Mouse (Mus musculus): ENCODE measurements around the gene Vmn1r193.
"Not testable (repeated sequence)": the region's sequence is repeated elsewhere in the genome, so short reads cannot be mapped to it uniquely, and the experiment has no call there.

Gene Vmn1r193

GRCm38 (mm10) chr13:22223060-22223459 lies at the start of gene Vmn1r193:
TSS of gene Vmn1r193 (minus strand) at chr13:22223160.
- not testable (repeated sequence) for DNase-seq (ENCODE audit: low read depth, low spot score)

- DNase-seq (ENCODE audit: low read depth, low spot score), result no peak
These were observed 48.8 kb upstream of the Vmn1r193 start for GRCm38 (mm10) chr13:22271721-22272120.

GRCm38 (mm10) chr13:22270222-22270621 lies 47.3 kb upstream of the Vmn1r193 start, which contains the start of gene Vmn1r195:
TSS of gene Vmn1r195 (plus strand) at chr13:22270522.
- DNase-seq (ENCODE audit: low read depth, low spot score), result not testable (repeated sequence)

GRCm38 (mm10) chr13:22243915-22244314 lies 21.0 kb upstream of the Vmn1r193 start, which contains the start of gene Vmn1r194:
TSS of gene Vmn1r194 (plus strand) at chr13:22244215.
- DNase-seq (ENCODE audit: low read depth, low spot score), result no peak

- DNase-seq (ENCODE audit: low read depth, low spot score), result not testable (repeated sequence)
These were observed 30.2 kb downstream of the Vmn1r193 start for GRCm38 (mm10) chr13:22192756-22193155.

- DNase-seq (ENCODE audit: low read depth, low spot score), result no peak
These were observed 31.9 kb downstream of the Vmn1r193 start, which contains the start of gene Vmn1r192 for GRCm38 (mm10) chr13:22191041-22191440. TSS of gene Vmn1r192 (minus strand) at chr13:22191141.

- DNase-seq (ENCODE audit: low read depth, low spot score), result no peak
These were observed 32.6 kb downstream of the Vmn1r193 start for GRCm38 (mm10) chr13:22190385-22190784.

- DNase-seq (ENCODE audit: low read depth, low spot score), result no peak
These were observed 33.6 kb downstream of the Vmn1r193 start for GRCm38 (mm10) chr13:22189313-22189712.

- no peak for DNase-seq (ENCODE audit: low read depth, low spot score)
These were observed 39.1 kb downstream of the Vmn1r193 start, which contains the start of gene Vmn1r191 for GRCm38 (mm10) chr13:22183869-22184268. TSS of gene Vmn1r191 (minus strand) at chr13:22183969.

- no peak for DNase-seq (ENCODE audit: low read depth, low spot score)
These were observed 54.5 kb downstream of the Vmn1r193 start for GRCm38 (mm10) chr13:22168416-22168815.

All from c-Kit-negative CD71-positive TER-119-positive erythroid progenitor cells, embryonic 14.5 days (primary cell).